Mouse (Mus musculus) MEL (cell line): ENCODE results near the gene Cdh13. TPM values are rescaled to one million over a fixed set of nuclear protein-coding genes. Genes with fewer than 3 reads are reported as not detected.

ENCODE experiments used
- DNase-seq: peaks from one replicate; pipeline ENCODE4 v3.0.0; 2011; ENCODE audit warnings: low read depth, low spot score
- H3K27ac ChIP-seq: 2 replicates; pipeline ENCODE4 v1.5.1; 2012; ENCODE audit warnings: low read depth, mild to moderate bottlenecking, control low read depth, low read length, moderate library complexity; ENCODE audit not compliant: control insufficient read depth
- H3K27me3 ChIP-seq, 2 experiments: fragments of 150-350 bp in 1 of 2; sonication (generic) in 1 of 2; 2 replicates each; pipeline ENCODE4 v1.6.1; 2012; ENCODE audit warnings: low read length in 2 of 2, mild to moderate bottlenecking in 2 of 2, improper control_type of control experiment in 1 of 2, moderate library complexity in 1 of 2; ENCODE audit not compliant: insufficient read depth in 2 of 2, control insufficient read depth in 1 of 2
- H3K36me3 ChIP-seq, 2 experiments: 2 replicates each; pipeline ENCODE4 v1.6.1; 2012 to 2014; ENCODE audit warnings: low read length in 2 of 2, improper control_type of control experiment in 1 of 2, inconsistent platforms in 1 of 2, mild to moderate bottlenecking in 1 of 2; ENCODE audit not compliant: insufficient read depth in 2 of 2, control insufficient read depth in 1 of 2
- H3K4me1 ChIP-seq, 2 experiments: fragments of 150-350 bp in 1 of 2; sonication (generic) in 1 of 2; 2 replicates each; pipeline ENCODE4 v1.6.1; 2012; ENCODE audit warnings: low read length in 2 of 2, improper control_type of control experiment in 1 of 2, mild to moderate bottlenecking in 1 of 2; ENCODE audit not compliant: insufficient read depth in 2 of 2, control insufficient read depth in 1 of 2
- H3K4me3 ChIP-seq, 2 experiments: fragments of 150-350 bp in 1 of 2; sonication (generic) in 1 of 2; 2 replicates each; pipeline ENCODE4 v1.5.1; 2012; ENCODE audit warnings: low read depth in 2 of 2, low read length in 2 of 2, mild to moderate bottlenecking in 2 of 2, moderate library complexity in 2 of 2, control low read depth in 1 of 2, improper control_type of control experiment in 1 of 2; ENCODE audit not compliant: control insufficient read depth in 1 of 2, insufficient read depth in 1 of 2
- H3K79me2 ChIP-seq: 2 replicates; pipeline ENCODE4 v1.6.1; 2012; ENCODE audit warnings: mild to moderate bottlenecking, low read length, moderate library complexity; ENCODE audit not compliant: control insufficient read depth, poor library complexity, insufficient read depth
- H3K9ac ChIP-seq: 2 replicates; pipeline ENCODE4 v1.6.1; 2012; ENCODE audit warnings: low read depth, mild to moderate bottlenecking, control low read depth, low read length, moderate library complexity; ENCODE audit not compliant: control insufficient read depth, poor library complexity, severe bottlenecking
- H3K9me3 ChIP-seq: fragments of 150-350 bp; sonication (generic); replicated peaks from 2 replicates; pipeline ENCODE4 v1.6.1; 2012; ENCODE audit warnings: mild to moderate bottlenecking, low read length, improper control_type of control experiment, moderate library complexity; ENCODE audit not compliant: insufficient read depth
- BHLHE40 ChIP-seq: IDR thresholded peaks from 2 replicates; pipeline ENCODE4 v1.6.1; 2012; ENCODE audit warnings: low read depth, mild to moderate bottlenecking, inconsistent platforms, low read length, improper control_type of control experiment, borderline replicate concordance
- CHD2 ChIP-seq: IDR thresholded peaks from 2 replicates; pipeline ENCODE4 v1.6.1; 2011; ENCODE audit warnings: low read length, improper control_type of control experiment
- CTCF ChIP-seq, 3 experiments: IDR thresholded peaks in 2 of 3; conservative IDR thresholded peaks in 1 of 3; 2 replicates each; pipeline ENCODE4 v1.5.1; 2011 to 2012; ENCODE audit warnings: low read length in 3 of 3, low read depth in 2 of 3, mild to moderate bottlenecking in 2 of 3, improper control_type of control experiment in 1 of 3, inconsistent platforms in 1 of 3, mixed read lengths in 1 of 3, moderate library complexity in 1 of 3; ENCODE audit not compliant: control insufficient read depth in 1 of 3, insufficient read depth in 1 of 3, poor library complexity in 1 of 3, severe bottlenecking in 1 of 3
- EP300 ChIP-seq, 2 experiments: IDR thresholded peaks; 2 replicates each; pipeline ENCODE4 v1.6.1; 2011; ENCODE audit warnings: improper control_type of control experiment in 2 of 2, low read length in 2 of 2, low read depth in 1 of 2, mild to moderate bottlenecking in 1 of 2
- GATA1 ChIP-seq: IDR thresholded peaks from 2 replicates; pipeline ENCODE4 v1.6.1; 2011; ENCODE audit warnings: low read depth, low read length, improper control_type of control experiment
- JUND ChIP-seq: IDR thresholded peaks from 2 replicates; pipeline ENCODE4 v1.6.1; 2011; ENCODE audit warnings: low read depth, mild to moderate bottlenecking, improper control_type of control experiment, low read length
- MAX ChIP-seq: IDR thresholded peaks from 2 replicates; pipeline ENCODE4 v1.6.1; 2011; ENCODE audit warnings: low read length, improper control_type of control experiment
- MAZ ChIP-seq: IDR thresholded peaks from 2 replicates; pipeline ENCODE4 v1.6.1; 2012; ENCODE audit warnings: low read depth, mild to moderate bottlenecking, inconsistent platforms, low read length, improper control_type of control experiment
- MXI1 ChIP-seq: IDR thresholded peaks from 2 replicates; pipeline ENCODE4 v1.6.1; 2011; ENCODE audit warnings: mild to moderate bottlenecking, low read depth, low read length, improper control_type of control experiment
- NELFE ChIP-seq: IDR thresholded peaks from 2 replicates; pipeline ENCODE4 v1.6.1; 2011; ENCODE audit warnings: low read depth, low read length, improper control_type of control experiment
- NRF1 ChIP-seq: IDR thresholded peaks from 2 replicates; pipeline ENCODE4 v1.6.1; 2014; ENCODE audit warnings: low read depth, mild to moderate bottlenecking, inconsistent platforms, low read length, improper control_type of control experiment, moderate library complexity; ENCODE audit not compliant: poor library complexity, insufficient read depth, severe bottlenecking
- POLR2A ChIP-seq, 2 experiments: IDR thresholded peaks; 2 replicates each; pipeline ENCODE4 v1.6.1; 2011 to 2012; ENCODE audit warnings: low read length in 2 of 2, mild to moderate bottlenecking in 2 of 2, control low read depth in 1 of 2, improper control_type of control experiment in 1 of 2, low read depth in 1 of 2, moderate library complexity in 1 of 2; ENCODE audit not compliant: control insufficient read depth in 1 of 2, insufficient read depth in 1 of 2, poor library complexity in 1 of 2
- POLR2AphosphoS5 ChIP-seq: IDR thresholded peaks from 2 replicates; pipeline ENCODE4 v1.6.1; 2012; ENCODE audit warnings: low read depth, borderline replicate concordance, mild to moderate bottlenecking, inconsistent platforms, low read length, moderate library complexity, mixed read lengths
- RAD21 ChIP-seq: IDR thresholded peaks from 2 replicates; pipeline ENCODE4 v1.6.1; 2011; ENCODE audit warnings: mild to moderate bottlenecking, low read depth, low read length, improper control_type of control experiment
- SIN3A ChIP-seq: IDR thresholded peaks from 2 replicates; pipeline ENCODE4 v1.6.1; 2012; ENCODE audit warnings: low read length, improper control_type of control experiment, inconsistent platforms
- TCF12 ChIP-seq: IDR thresholded peaks from 2 replicates; pipeline ENCODE4 v1.6.1; 2014; ENCODE audit warnings: low read depth, mild to moderate bottlenecking, inconsistent platforms, low read length, improper control_type of control experiment, moderate library complexity
- USF1 ChIP-seq: IDR thresholded peaks from 2 replicates; pipeline ENCODE4 v1.6.1; 2014; ENCODE audit warnings: low read depth, mild to moderate bottlenecking, inconsistent platforms, low read length, improper control_type of control experiment, moderate library complexity
- ZC3H11A ChIP-seq: IDR thresholded peaks from 2 replicates; pipeline ENCODE4 v1.6.1; 2012; ENCODE audit warnings: low read depth, mild to moderate bottlenecking, inconsistent platforms, low read length, improper control_type of control experiment
- ZKSCAN1 ChIP-seq: IDR thresholded peaks from 2 replicates; pipeline ENCODE4 v1.6.1; 2012; ENCODE audit warnings: low read depth, mild to moderate bottlenecking, inconsistent platforms, low read length, improper control_type of control experiment, moderate library complexity
- ZNF384 ChIP-seq: IDR thresholded peaks from 2 replicates; pipeline ENCODE4 v1.6.1; 2012; ENCODE audit warnings: low read depth, mild to moderate bottlenecking, inconsistent platforms, low read length, improper control_type of control experiment
- polyA plus RNA-seq, 2 experiments: library from polyadenylated mRNA; stranded (reverse) in 1 of 2; unstranded in 1 of 2; fragments of >175 nt in 1 of 2; fragments of >200 nt in 1 of 2; gene quantifications; 2 replicates each; pipeline versions ENCODE4 v1.2.1 to v1.2.4; 2012; ENCODE audit warnings: low replicate concordance in 2 of 2, low read depth in 1 of 2; ENCODE audit not compliant: insufficient read length in 2 of 2, insufficient read depth in 1 of 2, missing spikeins in 1 of 2
- total RNA-seq: library from RNA; depleted of rRNA; stranded (reverse); fragments of 300-350 nt; gene quantifications from 2 replicates; pipeline ENCODE4 v1.2.3, GENCODE M21; 2012

The Cdh13 gene
- total and polyA plus RNA-seq, 3 experiments, result not detected

DNA sequence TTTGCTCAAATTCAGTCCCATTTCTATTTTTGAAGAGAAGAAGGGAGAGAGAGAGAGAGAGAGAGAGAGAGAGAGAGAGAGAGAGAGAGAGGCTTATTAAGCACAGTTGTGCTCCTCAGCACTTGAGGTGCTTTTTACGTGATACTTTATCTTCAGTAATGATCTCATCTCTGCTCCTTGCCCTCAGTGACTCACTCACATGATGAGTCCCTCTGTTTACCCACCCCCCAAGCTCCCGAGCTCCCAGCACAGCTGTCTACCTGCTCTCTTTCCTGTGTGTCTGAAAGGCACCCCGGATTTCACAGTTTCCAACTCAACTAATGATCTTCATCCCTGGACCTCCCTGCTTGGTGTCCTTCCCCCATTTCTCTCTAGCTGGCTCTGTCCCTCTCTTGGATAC lies 39.9 kb downstream of the Cdh13 start:
- TF ChIP-seq NRF1 (no peak), BHLHE40 (no peak), RAD21 (no peak), POLR2A (IDR thresholded peaks at IDR 0.05; ENCODE audit: control insufficient read depth in 1 of 2, insufficient read depth in 1 of 2, low read depth in 1 of 2, low read length in 2 of 2, poor library complexity in 1 of 2) (no peak), MAX (no peak), USF1 (no peak), NELFE (no peak), JUND (no peak)
- Histone ChIP-seq H3K27me3 (no peaks in the 10 kb centered on the region), H3K4me1 (no peaks in the 10 kb centered on the region), H3K79me2 (no peaks in the 10 kb centered on the region), H3K27ac (no peak overlapping the region), H3K4me3 (no peak overlapping the region), H3K9ac (no peak overlapping the region), H3K9me3 (no peaks in the 10 kb centered on the region; the same call in 1 of the 2 replicates), H3K36me3 (no peaks in the 10 kb centered on the region)
- DNase-seq, result no peak

DNA sequence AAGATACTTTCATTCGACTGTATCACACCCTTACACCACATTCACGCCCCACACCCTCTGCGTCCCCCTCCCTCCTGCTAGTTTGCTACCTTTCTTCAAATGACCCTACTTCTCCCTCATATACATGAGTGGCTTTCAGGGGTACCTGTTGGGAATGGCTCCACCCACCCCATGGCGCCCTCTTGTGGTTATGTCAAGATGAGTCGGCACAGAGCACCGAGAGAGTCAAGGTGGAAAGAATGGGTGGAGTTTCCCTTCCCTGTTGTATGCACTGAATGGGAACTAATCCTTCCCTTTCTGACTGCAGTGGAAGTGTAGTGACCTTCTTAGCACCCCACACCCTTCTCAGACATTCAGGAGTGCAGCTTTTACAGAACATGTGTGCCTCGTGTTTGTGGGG lies 51.4 kb downstream of the Cdh13 start:
- no peaks in the 10 kb centered on the region for H3K36me3 ChIP-seq
- no peaks in the 10 kb centered on the region for H3K9me3 ChIP-seq
- no peak overlapping the region for H3K27ac ChIP-seq
- no peak for TF ChIP-seq ZC3H11A
- no peak for TF ChIP-seq GATA1
- no peak for TF ChIP-seq TCF12
- TF ChIP-seq EP300 (IDR thresholded peaks at IDR 0.05; ENCODE audit: low read depth in 1 of 2, low read length in 2 of 2), result no peak
- TF ChIP-seq MAZ, result no peak
- no peak for TF ChIP-seq CTCF (IDR thresholded peaks at IDR 0.05 in 2 of 3, conservative IDR thresholded peaks at IDR 0.05 in 1 of 3; ENCODE audit: control insufficient read depth in 1 of 3, insufficient read depth in 1 of 3, low read depth in 2 of 3, low read length in 3 of 3, poor library complexity in 1 of 3, severe bottlenecking in 1 of 3)
- TF ChIP-seq ZNF384, result no peak
- TF ChIP-seq MXI1, result no peak
- no peak for TF ChIP-seq SIN3A
- TF ChIP-seq CHD2, result no peak
- no peak for TF ChIP-seq POLR2AphosphoS5
- TF ChIP-seq ZKSCAN1, result no peak
- TF ChIP-seq, all 39 proteins: peak for 0
- H3K9ac ChIP-seq, result no peak overlapping the region
- no peaks in the 10 kb centered on the region for H3K4me1 ChIP-seq
- no peak for DNase-seq
- no peaks in the 10 kb centered on the region for H3K79me2 ChIP-seq
- H3K4me3 ChIP-seq, result no peak overlapping the region
- H3K27me3 ChIP-seq, result no peaks in the 10 kb centered on the region
